13 mouse cellular contexts compared by ENCODE assay signal in genomic region chr3:118991793-118992192, GRCm38 (mm10).
DNase-seq lines count a peak whose midpoint lies in the region; ATAC-seq and TF ChIP-seq lines count a peak whose summit lies in the region.
"Had no signal": no experiment of that assay in that cellular context is flagged by ENCODE, and none has a peak within 500 bp of the region (broad histone marks: within the 10 kb centered on the region; RNA-seq: fewer than 3 reads in every experiment).

No protein-coding gene starts in this region.

- no peak overlapping the region for H3K9ac ChIP-seq in kidney, postnatal 0 days (ENCODE audit: low read depth, low read length)
- H3K9ac ChIP-seq: liver, embryonic 13.5 days had no signal

- no peak for ATAC-seq in kidney, postnatal 0 days (replicated peaks; ENCODE audit: low FRiP score, low read depth)

- H3K4me3 ChIP-seq in kidney, postnatal 0 days (replicated peaks; ENCODE audit: low read depth, low read length), result no peak overlapping the region
- H3K4me3 ChIP-seq: liver, embryonic 13.5 days; myocyte had no signal

- H3K4me1 ChIP-seq in kidney, postnatal 0 days (replicated peaks; ENCODE audit: insufficient read depth, low read length), result no peaks in the 10 kb centered on the region
- H3K4me1 ChIP-seq: liver, embryonic 13.5 days had no signal

- no peak overlapping the region for H3K4me2 ChIP-seq in kidney, postnatal 0 days (ENCODE audit: low read length)
- H3K4me2 ChIP-seq: liver, embryonic 13.5 days had no signal

- TF ChIP-seq CTCF in kidney, postnatal 0 days (IDR thresholded peaks at IDR 0.05; ENCODE audit: low read depth), result peak; percentile 56
- peak; percentile 48; the same call in 1 of the 2 replicates for TF ChIP-seq CTCF in brain, embryonic 14.5 days (IDR thresholded peaks at IDR 0.05; ENCODE audit: borderline replicate concordance, extremely low read depth, insufficient read depth, insufficient read length)

- no peaks in the 10 kb centered on the region for H3K27me3 ChIP-seq in kidney, postnatal 0 days (ENCODE audit: insufficient read depth, low read length)
- H3K27me3 ChIP-seq: liver, embryonic 13.5 days had no signal

- no peaks in the 10 kb centered on the region for H3K36me3 ChIP-seq in kidney, postnatal 0 days (ENCODE audit: insufficient read depth, low read length)
- H3K36me3 ChIP-seq: liver, embryonic 13.5 days had no signal

- DNase-seq in embryo, embryonic 10 days (ENCODE audit: low spot score), result peak; percentile 21
- DNase-seq in embryo, embryonic 9.5 days (ENCODE audit: extremely low spot score), result no peak
- DNase-seq in kidney, postnatal 0 days (ENCODE audit: low spot score), result peak; percentile 34
- DNase-seq in kidney, adult 18-20 months, result no peak
- DNase-seq in 416B (ENCODE audit: low read depth), result peak; percentile 11
- peak; percentile 69 for DNase-seq in brain, embryonic 14.5 days (ENCODE audit: low read depth)
- DNase-seq in right cerebral cortex, adult 18-20 months, result no peak
- DNase-seq in cerebellum, adult 9-10 months, result no peak
- DNase-seq: adrenal gland, adult 8-10 months; liver, embryonic 13.5 days; thymus, postnatal 4 days had no signal

- no peak for TF ChIP-seq POLR2A in brain, embryonic 14.5 days (IDR thresholded peaks at IDR 0.05; ENCODE audit: borderline replicate concordance, extremely low read depth, insufficient read depth, insufficient read length, poor library complexity, severe bottlenecking)

- H3K9me3 ChIP-seq in kidney, postnatal 0 days (replicated peaks; ENCODE audit: low read length), result no peaks in the 10 kb centered on the region
- H3K9me3 ChIP-seq: liver, embryonic 13.5 days had no signal

- 74% methylated on average over 4 of the region's 4 CpGs for WGBS in kidney, postnatal 0 days

- no peak overlapping the region for H3K27ac ChIP-seq in kidney, postnatal 0 days
- H3K27ac ChIP-seq: liver, embryonic 13.5 days; macrophage had no signal

Comparison
In these comparisons a context has a peak if more than half of its experiments do, and no peak if none do; other contexts are left out.
1. DNase-seq: peak in embryo, embryonic 10 days (single experiment), kidney, postnatal 0 days (single experiment), 416B (single experiment) and brain, embryonic 14.5 days (single experiment); none in embryo, embryonic 9.5 days (single experiment), kidney, adult 18-20 months (single experiment), right cerebral cortex, adult 18-20 months (single experiment) and cerebellum, adult 9-10 months (single experiment).